Mouse (Mus musculus) liver, embryonic 14.5 days (tissue): ENCODE measurements around the gene Gtf2b.
A peak's percentile ranks its signal among the peaks of the same experiment; 100 is the strongest.

Experiments
- CTCF ChIP-seq: IDR thresholded peaks from 2 replicates; pipeline ENCODE4 v1.5.1; 2016; ENCODE audit warnings: antibody characterized with exemption, low read depth, control low read depth
- EP300 ChIP-seq: IDR thresholded peaks from 2 replicates; pipeline ENCODE4 v1.6.1; 2016; ENCODE audit warnings: antibody characterized with exemption, low read depth

- TF ChIP-seq CTCF (no peak), EP300 (0 out of 2 replicates have a peak, but pooled peaks have one; percentile 15)
Measured at GRCm38 (mm10) chr3:142764995-142765777, at the start of gene Gtf2b.
